Mouse (Mus musculus): ENCODE results near the gene Kat7. TPM values are rescaled to one million over a fixed set of nuclear protein-coding genes. Genes with fewer than 3 reads are reported as not detected.

Kat7 gene
- total RNA-seq, 4 experiments from 2014 or later = 50.4 to 86.8 (median 73.7) TPM

DNA sequence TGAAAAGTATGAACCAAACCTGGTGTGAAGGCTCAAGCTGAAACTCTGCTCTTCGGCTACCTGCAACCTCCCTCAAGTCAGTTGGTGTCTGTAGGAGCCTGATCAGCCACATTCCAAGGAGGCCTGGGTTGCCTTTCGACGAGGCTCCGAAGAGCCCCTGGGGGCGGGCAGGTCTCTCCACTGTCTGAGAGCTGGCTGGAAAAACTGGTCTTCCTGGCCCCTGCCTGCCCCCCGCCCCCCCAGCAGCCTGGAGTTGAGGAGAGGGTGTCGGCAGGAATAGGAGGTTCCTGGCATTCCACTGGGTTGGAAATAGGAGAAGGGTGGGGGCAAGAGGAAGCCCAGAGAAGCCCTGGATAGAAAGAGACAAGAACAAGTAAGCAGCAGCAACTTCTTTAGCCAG is 84.6 kb downstream of the Kat7 start:
- DNase-seq = no peak

Other genes starting within 250 kb of the Kat7 start
- 10 to 100 TPM; 40.8 to 74.6 (median 49.9) TPM for gene Itga3, start 233.4 kb downstream of the Kat7 start, total RNA-seq (2022)
- not detected for gene Dlx3, start 190.1 kb downstream of the Kat7 start, total RNA-seq (2022)
- gene Dlx4, start 164.0 kb downstream of the Kat7 start, total RNA-seq (2022) = under 1 TPM in 2 of 4 experiments, not detected in 2; 0.28 to 0.32 TPM
- not detected for gene Tac4, start 48.7 kb downstream of the Kat7 start, total RNA-seq (2022)
- gene Fam117a, start 26.8 kb upstream of the Kat7 start, total RNA-seq (2022) = 10 to 100 TPM; 14.7 to 21.4 (median 18.0) TPM
- 10 to 100 TPM; 62.7 to 88.9 (median 78.0) TPM for gene Slc35b1, start 74.4 kb upstream of the Kat7 start, total RNA-seq (2022)
- 100 to 1,000 TPM; 160 to 216 (median 189) TPM for gene Spop, start 103.8 kb upstream of the Kat7 start, total RNA-seq (2022)
- gene Nxph3, start 204.3 kb upstream of the Kat7 start, total RNA-seq (2022) = 1 to 10 TPM; 3.0 to 5.8 (median 3.9) TPM

Data from adrenal gland, adult 8-10 months (tissue).